Comparison of ENCODE assay signal across 18 mouse cellular contexts in genomic region chr10:116645108-116645507, GRCm38 (mm10).
"Had no signal": no experiment of that assay in that cellular context is flagged by ENCODE, and none has a peak within 500 bp of the region (broad histone marks: within the 10 kb centered on the region; RNA-seq: fewer than 3 reads in every experiment).

No protein-coding gene starts in this region.

- H3K36me3 ChIP-seq: neural tube, embryonic 12.5 days; neural tube, embryonic 15.5 days had no signal

- H3K4me1 ChIP-seq: neural tube, embryonic 12.5 days; neural tube, embryonic 15.5 days had no signal

- H3K4me2 ChIP-seq: liver, embryonic 11.5 days; lung, embryonic 14.5 days; neural tube, embryonic 12.5 days; neural tube, embryonic 15.5 days had no signal

- ATAC-seq: liver, postnatal 0 days; lung, postnatal 0 days had no signal

- H3K9me3 ChIP-seq: neural tube, embryonic 12.5 days; neural tube, embryonic 15.5 days had no signal

- H3K27ac ChIP-seq: kidney, postnatal 0 days; liver, embryonic 14.5 days; macrophage; neural tube, embryonic 12.5 days; neural tube, embryonic 15.5 days had no signal

- DNase-seq: kidney, adult 18-20 months; kidney, adult 9 months; kidney, postnatal 25 days; layer of hippocampus, adult 9-11 months; liver, postnatal 0 days; lung, embryonic 14.5 days; right cerebral cortex, postnatal 14 days; right cerebral cortex, postnatal 4 days; thymus, adult 18-20 months; thymus, postnatal 36 days had no signal

- H3K27me3 ChIP-seq: neural tube, embryonic 12.5 days; neural tube, embryonic 15.5 days had no signal

- H3K9ac ChIP-seq: liver, embryonic 14.5 days; liver, postnatal 0 days; lung, embryonic 14.5 days; neural tube, embryonic 12.5 days; neural tube, embryonic 15.5 days had no signal

- H3K4me3 ChIP-seq: layer of hippocampus, adult 2 months; neural tube, embryonic 12.5 days; neural tube, embryonic 15.5 days had no signal
